Mouse (Mus musculus): Measurements from ENCODE around the gene Rhebl1. TPM values are rescaled to one million over a fixed set of nuclear protein-coding genes. Genes with fewer than 3 reads are reported as not detected.

Gene Rhebl1
- total and polyA plus RNA-seq, 3 experiments: 11.1 to 25.1 (median 17.6) TPM

GRCm38 (mm10) chr15:98891198-98891742 lies 3.1 kb downstream of the Rhebl1 start:
- Histone ChIP-seq H3K4me1 (ENCODE audit: control insufficient read depth in 1 of 2, insufficient read depth in 2 of 2) (peaks cover 0 to 3% of the 10 kb centered on the region in 2 experiments; a peak in 2 of 4 replicates), H3K27ac (ENCODE audit: insufficient read depth, low read depth) (no peak overlapping the region), H3K4me2 (ENCODE audit: insufficient read depth, low read depth, poor library complexity, severe bottlenecking) (no peak overlapping the region), H3K79me2 (replicated peaks; ENCODE audit: control insufficient read depth, extremely low read depth, insufficient read depth, poor library complexity, severe bottlenecking) (no peaks in the 10 kb centered on the region), H3K9ac (ENCODE audit: insufficient read depth, low read depth) (no peak overlapping the region), H3K36me3 (replicated peaks in 1 of 2; ENCODE audit: control insufficient read depth in 1 of 2, insufficient read depth in 1 of 2, low read length in 1 of 2) (peaks cover 0 to 1% of the 10 kb centered on the region in 2 experiments), H3K27me3 (replicated peaks) (peaks cover 1% of the 10 kb centered on the region), H3K4me3 (replicated peaks in 1 of 3; ENCODE audit: low read depth in 2 of 3, low read length in 2 of 3, poor library complexity in 1 of 3) (no peak overlapping the region), H3K9me3 (replicated peaks; ENCODE audit: low read length) (peaks cover 6% of the 10 kb centered on the region)
- TF ChIP-seq TBP (conservative IDR thresholded peaks at IDR 0.05; ENCODE audit: low read depth, low read length) (no peak), JUND (conservative IDR thresholded peaks at IDR 0.05; ENCODE audit: low read depth, low read length) (no peak)
- dilution Hi-C loops (cut with MboI; ENCODE audit: extremely low pct_ligation_motif_present, extremely low pct_unique_long_range_greater_than_20kb, low sequenced_read_pairs) (no loop called here), in situ Hi-C loops (cut with MboI; ENCODE audit: low pct_ligation_motif_present, low pct_unique_long_range_greater_than_20kb, low sequenced_read_pairs) (no loop called here)
- no peak for DNase-seq (ENCODE audit: extremely low read depth)

DNA sequence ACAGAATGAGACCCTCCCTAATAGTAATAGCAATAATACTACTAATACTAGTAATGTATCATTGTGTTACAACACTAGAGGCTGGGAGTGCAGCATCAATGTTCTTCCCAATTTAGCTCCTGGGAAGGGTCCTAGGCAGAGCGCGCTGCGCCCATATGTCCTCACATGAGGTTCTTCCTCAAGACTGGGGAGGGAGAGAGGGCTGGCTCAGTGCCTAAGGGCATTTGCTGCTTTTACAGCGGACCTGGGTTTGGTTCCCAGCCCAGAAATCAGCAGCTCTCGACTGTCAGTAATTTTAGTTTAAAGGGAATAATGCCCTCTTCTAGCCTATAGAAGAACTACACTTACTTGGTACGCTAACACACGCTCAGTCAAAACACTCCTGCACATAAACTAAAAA lies 6.8 kb downstream of the Rhebl1 start:
- H3K4me3 ChIP-seq (replicated peaks in 1 of 3; ENCODE audit: low read depth in 2 of 3, low read length in 2 of 3, poor library complexity in 1 of 3): no peak overlapping the region
- no peaks in the 10 kb centered on the region for H3K9me3 ChIP-seq (replicated peaks; ENCODE audit: low read length)
- peaks cover 1% of the 10 kb centered on the region for H3K27me3 ChIP-seq (replicated peaks)
- TF ChIP-seq SMC3 (IDR thresholded peaks at IDR 0.05; ENCODE audit: low read depth, low read length) (no peak), POLR2AphosphoS2 (IDR thresholded peaks at IDR 0.05; ENCODE audit: low read depth, low read length) (no peak), BHLHE40 (IDR thresholded peaks at IDR 0.05; ENCODE audit: low read depth, low read length) (no peak), RAD21 (IDR thresholded peaks at IDR 0.05; ENCODE audit: low read depth, low read length) (no peak)
- no peak overlapping the region for H3K27ac ChIP-seq (ENCODE audit: insufficient read depth, low read depth)
- H3K9ac ChIP-seq (ENCODE audit: insufficient read depth, low read depth): no peak overlapping the region
- in situ Hi-C loops (cut with MboI; ENCODE audit: low pct_ligation_motif_present, low pct_unique_long_range_greater_than_20kb, low sequenced_read_pairs) (loop anchor here (5.0 kb wide), 1 partner anchor 105 kb away; no protein-coding TSS in a partner anchor), dilution Hi-C loops (cut with MboI; ENCODE audit: extremely low pct_ligation_motif_present, extremely low pct_unique_long_range_greater_than_20kb, low sequenced_read_pairs) (no loop called here)
- H3K36me3 ChIP-seq (replicated peaks in 1 of 2; ENCODE audit: control insufficient read depth in 1 of 2, insufficient read depth in 1 of 2, low read length in 1 of 2): no peaks in the 10 kb centered on the region
- no peak for DNase-seq (ENCODE audit: extremely low read depth)
- no peaks in the 10 kb centered on the region for H3K4me1 ChIP-seq (ENCODE audit: control insufficient read depth in 1 of 2, insufficient read depth in 2 of 2)
- H3K79me2 ChIP-seq (replicated peaks; ENCODE audit: control insufficient read depth, extremely low read depth, insufficient read depth, poor library complexity, severe bottlenecking): no peaks in the 10 kb centered on the region
- H3K4me2 ChIP-seq (ENCODE audit: insufficient read depth, low read depth, poor library complexity, severe bottlenecking): no peak overlapping the region

GRCm38 (mm10) chr15:98886667-98887387 lies 7.5 kb downstream of the Rhebl1 start:
- Histone ChIP-seq H3K9me3 (replicated peaks; ENCODE audit: low read length) (no peaks in the 10 kb centered on the region), H3K4me2 (ENCODE audit: insufficient read depth, low read depth, poor library complexity, severe bottlenecking) (no peak overlapping the region), H3K36me3 (replicated peaks in 1 of 2; ENCODE audit: control insufficient read depth in 1 of 2, insufficient read depth in 1 of 2, low read length in 1 of 2) (no peaks in the 10 kb centered on the region), H3K79me2 (replicated peaks; ENCODE audit: control insufficient read depth, extremely low read depth, insufficient read depth, poor library complexity, severe bottlenecking) (no peaks in the 10 kb centered on the region), H3K4me1 (ENCODE audit: control insufficient read depth in 1 of 2, insufficient read depth in 2 of 2) (peaks cover 0 to 6% of the 10 kb centered on the region in 2 experiments; a peak in 2 of 4 replicates), H3K4me3 (replicated peaks in 1 of 3; ENCODE audit: low read depth in 2 of 3, low read length in 2 of 3, poor library complexity in 1 of 3) (no peak overlapping the region), H3K27me3 (replicated peaks) (peaks cover 1% of the 10 kb centered on the region), H3K27ac (ENCODE audit: insufficient read depth, low read depth) (no peak overlapping the region), H3K9ac (ENCODE audit: insufficient read depth, low read depth) (no peak overlapping the region)
- TF ChIP-seq SMC3 (IDR thresholded peaks at IDR 0.05; ENCODE audit: low read depth, low read length): no peak
- TF ChIP-seq USF2 (conservative IDR thresholded peaks at IDR 0.05; ENCODE audit: low read depth, low read length): no peak
- TF ChIP-seq ETS1 (conservative IDR thresholded peaks at IDR 0.05; ENCODE audit: low read depth, low read length): no peak
- TF ChIP-seq MAFK (IDR thresholded peaks at IDR 0.05; ENCODE audit: insufficient replicate concordance, low read length): no peak
- no peak for TF ChIP-seq RAD21 (IDR thresholded peaks at IDR 0.05; ENCODE audit: low read depth, low read length)
- TF ChIP-seq POLR2AphosphoS2 (IDR thresholded peaks at IDR 0.05; ENCODE audit: low read depth, low read length): no peak
- TF ChIP-seq JUND (conservative IDR thresholded peaks at IDR 0.05; ENCODE audit: low read depth, low read length): no peak
- no peak for TF ChIP-seq TBP (conservative IDR thresholded peaks at IDR 0.05; ENCODE audit: low read depth, low read length)
- TF ChIP-seq NRF1 (IDR thresholded peaks at IDR 0.05; ENCODE audit: low read depth, low read length): no peak
- TF ChIP-seq ZC3H11A (IDR thresholded peaks at IDR 0.05; ENCODE audit: low read depth, low read length): no peak
- no peak for TF ChIP-seq MXI1 (IDR thresholded peaks at IDR 0.05; ENCODE audit: low read depth, low read length)
- no peak for TF ChIP-seq KAT2A (IDR thresholded peaks at IDR 0.05; ENCODE audit: insufficient replicate concordance, low read length)
- no peak for TF ChIP-seq BHLHE40 (IDR thresholded peaks at IDR 0.05; ENCODE audit: low read depth, low read length)
- no peak for TF ChIP-seq MAZ (IDR thresholded peaks at IDR 0.05; ENCODE audit: low read depth, low read length)
- no peak for TF ChIP-seq UBTF (IDR thresholded peaks at IDR 0.05; ENCODE audit: low read depth, low read length)
- TF ChIP-seq POLR2A (IDR thresholded peaks at IDR 0.05; ENCODE audit: low read depth, low read length): no peak
- no peak for TF ChIP-seq USF1 (IDR thresholded peaks at IDR 0.05; ENCODE audit: low read depth, low read length)
- no peak for DNase-seq (ENCODE audit: extremely low read depth)
- dilution Hi-C loops (cut with MboI; ENCODE audit: extremely low pct_ligation_motif_present, extremely low pct_unique_long_range_greater_than_20kb, low sequenced_read_pairs) (no loop called here), in situ Hi-C loops (cut with MboI; ENCODE audit: low pct_ligation_motif_present, low pct_unique_long_range_greater_than_20kb, low sequenced_read_pairs) (loop anchor here (5.0 kb wide), 1 partner anchor 105 kb away; no protein-coding TSS in a partner anchor)
